Mouse (Mus musculus) embryo, embryonic 10 days (tissue): Measurements from ENCODE around the gene Car10.
"Not testable (repeated sequence)": the region's sequence is repeated elsewhere in the genome, so short reads cannot be mapped to it uniquely, and the experiment has no call there.

ENCODE experiments used
- DNase-seq: peaks from one replicate; pipeline ENCODE4 v3.0.0-alpha.2; 2015; ENCODE audit warnings: low spot score

The Car10 gene

GRCm38 (mm10) chr11:93393371-93393770, 295.5 kb downstream of the Car10 start:
- DNase-seq = not testable (repeated sequence)

DNA sequence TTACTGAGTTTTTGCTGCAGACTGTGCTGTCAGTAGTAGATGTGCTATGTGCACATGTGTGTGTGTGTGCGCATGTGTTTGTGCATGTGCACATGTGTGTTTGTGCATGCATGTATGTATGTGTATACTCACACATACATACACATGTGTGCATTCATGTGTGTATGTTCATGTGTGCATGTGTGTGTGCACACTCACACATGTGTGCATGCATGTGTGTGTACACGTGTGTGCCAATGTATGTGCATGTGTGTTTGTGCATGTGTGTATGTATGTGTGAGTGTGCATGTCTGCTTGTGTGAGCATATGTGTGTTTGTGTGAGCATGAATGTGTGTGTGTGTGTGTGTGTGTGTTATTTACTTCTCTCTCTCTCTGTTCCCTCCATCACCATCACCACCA, 298.5 kb downstream of the Car10 start:
- no peak for DNase-seq

DNA sequence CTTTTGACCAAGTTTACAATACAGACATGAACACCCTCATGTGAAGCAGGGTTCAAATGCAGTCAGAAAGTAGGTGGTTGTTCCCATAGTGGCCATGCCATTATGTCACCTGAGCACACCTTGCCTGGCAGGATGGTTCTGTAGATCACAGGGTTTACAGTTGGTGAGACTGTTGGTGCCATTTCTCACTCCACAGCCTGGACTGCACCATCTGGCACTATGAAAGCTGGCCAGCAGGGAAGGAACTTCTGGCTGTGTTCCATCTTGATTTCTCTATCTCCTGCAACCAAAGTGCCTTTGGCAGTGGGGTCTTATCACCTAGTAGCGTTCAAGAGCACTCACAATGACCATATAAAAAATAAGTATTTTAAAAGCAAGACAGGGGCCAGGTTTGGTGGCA, 303.3 kb downstream of the Car10 start:
- not testable (repeated sequence) for DNase-seq

GRCm38 (mm10) chr11:93407981-93408380, 310.2 kb downstream of the Car10 start:
- DNase-seq = no peak

DNA sequence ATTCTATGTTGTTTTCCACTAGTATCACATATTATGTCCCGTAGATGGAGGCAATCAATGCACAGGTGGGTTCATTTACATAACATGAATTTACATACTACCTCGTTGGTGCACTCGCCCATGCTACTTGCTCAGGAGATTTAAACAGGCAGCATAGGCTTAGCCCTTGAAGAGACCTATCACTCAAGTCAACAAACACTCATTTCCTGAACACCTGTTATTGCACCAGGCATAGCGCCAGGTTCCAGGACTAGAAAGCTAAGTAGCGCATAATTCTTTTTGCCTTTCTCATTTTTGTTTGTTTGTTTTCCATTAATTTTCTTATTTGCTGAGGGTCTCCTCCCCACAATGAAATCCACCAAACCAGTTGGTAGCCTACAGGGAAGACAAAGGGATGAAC, 333.7 kb downstream of the Car10 start:
- no peak for DNase-seq

- no peak for DNase-seq
Observed at GRCm38 (mm10) chr11:93434997-93435915, 337.4 kb downstream of the Car10 start.

DNA sequence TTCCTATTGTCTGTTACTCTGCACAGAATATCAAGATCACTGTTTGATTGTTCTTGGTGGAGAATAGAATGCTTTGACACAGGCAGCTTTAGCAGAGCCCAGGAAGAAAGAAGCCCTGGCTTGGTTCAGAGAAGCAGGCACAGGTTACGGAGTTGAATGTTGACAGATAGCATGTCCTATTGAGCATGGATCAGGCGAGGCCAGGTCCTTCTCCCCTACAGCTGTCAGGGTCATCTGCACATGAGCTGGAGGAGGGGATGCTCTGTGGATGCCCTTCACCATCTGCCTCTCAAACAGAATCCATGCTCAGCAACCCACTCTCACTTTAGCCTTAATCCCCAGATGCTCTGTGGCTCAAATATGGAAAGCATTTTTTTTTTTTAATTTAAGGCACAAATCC, 339.1 kb downstream of the Car10 start:
- no peak for DNase-seq

DNA sequence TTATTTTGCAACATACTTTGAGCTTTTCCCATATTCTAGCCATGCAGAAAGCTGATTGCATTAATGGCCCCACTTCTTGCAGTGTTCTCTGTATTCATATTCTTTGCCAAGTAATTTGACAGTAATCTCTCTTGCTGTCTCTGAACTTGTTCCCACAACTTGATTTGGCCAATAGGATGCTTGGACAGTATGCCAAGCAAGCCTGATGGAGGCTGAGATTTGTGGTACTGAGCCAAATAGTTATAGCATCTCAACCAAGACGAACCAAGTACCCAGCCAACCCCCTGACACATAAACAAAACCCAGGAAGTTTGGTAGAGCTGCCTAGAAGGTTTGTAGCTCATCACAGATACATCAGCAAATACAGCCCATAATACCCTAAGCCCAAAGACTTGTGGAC, 342.6 kb downstream of the Car10 start:
- DNase-seq = no peak

GRCm38 (mm10) chr11:93443777-93444176, 345.9 kb downstream of the Car10 start:
- no peak for DNase-seq

- DNase-seq = no peak
Observed at GRCm38 (mm10) chr11:93444741-93445140, 346.9 kb downstream of the Car10 start.

GRCm38 (mm10) chr11:93447566-93447965, 349.7 kb downstream of the Car10 start:
- no peak for DNase-seq

DNA sequence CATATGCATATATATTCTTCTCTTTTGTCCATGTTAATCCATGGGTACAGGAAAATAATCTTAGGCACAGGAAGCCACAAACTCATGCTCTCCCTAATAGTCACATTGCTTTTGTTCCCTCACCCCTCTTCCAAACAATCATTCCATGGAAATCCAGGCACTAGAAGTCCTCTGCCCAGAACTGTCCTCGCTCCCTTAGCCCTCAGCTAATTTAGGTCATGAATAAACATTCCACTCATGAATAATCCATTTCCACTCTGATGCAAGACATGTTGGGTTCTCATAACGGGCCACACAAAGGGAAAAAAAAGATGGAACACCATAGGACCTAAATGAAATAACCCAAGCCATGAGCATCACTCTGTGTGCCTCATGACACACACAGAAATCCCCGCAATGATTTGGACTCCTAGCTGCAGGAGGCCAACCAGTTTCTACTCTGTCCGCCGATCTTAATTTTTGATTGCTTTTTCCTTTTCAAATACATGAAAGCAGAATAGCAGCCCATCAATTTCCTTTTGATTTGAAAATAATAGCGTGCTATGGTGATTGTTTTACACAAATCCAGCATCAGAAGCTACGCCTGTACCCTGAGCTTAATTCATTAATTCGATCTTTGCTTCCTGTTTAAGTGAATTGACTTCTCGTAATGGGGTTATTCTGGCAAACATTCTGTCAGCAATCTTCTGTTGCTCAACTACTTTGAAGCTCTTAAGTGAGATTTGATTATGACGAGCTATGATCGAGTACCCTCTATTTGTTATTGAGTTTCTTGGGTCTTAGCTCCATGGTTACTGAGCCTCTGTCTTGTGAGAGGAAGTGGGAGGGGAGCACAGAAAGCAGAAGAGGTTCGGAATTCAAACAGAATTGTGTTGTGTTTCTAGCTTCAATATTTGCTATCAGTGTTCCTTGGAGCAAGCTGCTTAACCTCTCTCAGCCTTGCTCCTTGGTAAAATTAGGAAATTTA, 350.7 kb downstream of the Car10 start:
- no peak for DNase-seq

- no peak for DNase-seq
Observed at GRCm38 (mm10) chr11:93450535-93450934, 352.7 kb downstream of the Car10 start.

- DNase-seq = no peak
Observed at GRCm38 (mm10) chr11:93466221-93466620, 368.4 kb downstream of the Car10 start.

DNA sequence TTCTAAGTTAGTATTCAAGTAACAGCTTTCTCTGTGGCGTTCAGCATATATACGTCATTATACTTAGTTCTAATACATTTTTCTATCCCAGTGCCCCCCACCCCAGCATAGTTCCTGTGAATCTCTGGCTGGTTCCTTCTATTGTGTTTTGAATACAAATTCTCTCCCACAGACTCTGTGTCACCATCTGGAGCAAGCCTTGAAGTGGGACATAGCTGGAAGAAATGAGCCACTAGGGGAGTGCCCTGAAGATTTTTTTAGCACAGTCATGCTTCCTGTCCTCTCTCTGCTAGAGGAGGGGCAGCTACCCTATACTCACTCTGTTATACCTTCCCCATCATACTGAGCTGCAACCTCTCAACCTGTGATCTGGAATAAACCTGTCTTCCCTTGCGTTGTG, 369.9 kb downstream of the Car10 start:
- DNase-seq = no peak

DNA sequence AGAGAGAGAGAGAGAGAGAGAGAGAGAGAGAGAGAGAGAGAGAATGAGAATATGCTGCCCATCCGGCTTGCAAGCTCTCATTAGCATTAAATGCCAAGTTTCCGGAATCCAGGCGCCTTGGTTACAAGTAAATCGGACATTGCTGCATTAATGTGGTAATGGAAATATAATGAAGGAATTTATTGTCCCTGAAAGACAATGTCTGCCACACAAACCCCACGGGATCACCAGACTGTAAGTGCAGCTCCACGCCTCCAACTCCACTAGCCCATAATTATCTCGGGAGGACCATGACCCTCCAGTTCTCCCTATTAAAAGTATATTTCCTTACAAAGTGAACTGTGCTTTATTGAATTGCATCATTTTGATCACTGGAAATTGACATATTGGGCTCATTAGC, 372.9 kb downstream of the Car10 start:
- no peak for DNase-seq

GRCm38 (mm10) chr11:93471573-93472179, 373.8 kb downstream of the Car10 start:
- peak; percentile 82 for DNase-seq

GRCm38 (mm10) chr11:93484661-93485060, 386.8 kb downstream of the Car10 start:
- DNase-seq = no peak

- no peak for DNase-seq
Observed at GRCm38 (mm10) chr11:93487021-93487420, 389.2 kb downstream of the Car10 start.

DNA sequence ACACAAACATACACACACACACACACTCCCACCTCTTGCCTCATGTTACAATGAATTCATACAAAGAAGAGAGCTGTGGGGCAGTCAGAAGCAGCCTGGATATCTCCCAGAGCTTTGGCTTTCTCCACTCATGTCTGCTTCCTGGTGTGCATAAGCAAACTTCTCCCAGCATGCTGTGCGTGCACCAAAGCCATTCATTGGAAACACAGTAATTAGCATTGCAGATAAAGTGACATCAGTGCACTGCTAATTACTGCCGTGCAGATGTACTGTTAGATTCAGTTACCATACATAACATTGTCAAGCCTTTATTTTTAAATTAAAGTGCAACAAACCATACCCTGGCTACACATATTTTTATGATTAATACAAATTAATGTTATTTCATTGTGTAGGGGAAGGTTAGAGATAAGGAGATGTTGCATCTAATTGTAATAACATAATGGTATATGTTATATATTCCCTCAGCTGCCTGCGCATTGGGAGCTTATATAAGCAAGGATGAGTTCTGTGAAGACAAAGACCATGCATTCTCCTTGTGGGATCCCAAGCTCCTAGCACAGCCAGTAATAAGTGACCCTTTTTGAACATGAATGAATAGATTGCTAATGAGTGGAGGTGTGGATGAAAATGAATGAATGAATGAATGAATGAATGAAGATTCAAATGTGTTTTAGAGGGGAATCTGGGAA, 390.2 kb downstream of the Car10 start:
- DNase-seq = no peak

GRCm38 (mm10) chr11:93490211-93490820, 392.5 kb downstream of the Car10 start:
- DNase-seq = no peak
